Mouse (Mus musculus) midbrain, postnatal 0 days (tissue): ENCODE data around the gene Ufsp1. TPM values are rescaled to one million over a fixed set of nuclear protein-coding genes. Genes with fewer than 3 reads are reported as not detected.

Experiments used
- ATAC-seq: fragments of 200-750 bp; cut with Nextera tagmentation; 2 replicates; pipeline ENCODE4 v1.8.0; 2017; ENCODE audit warnings: moderate number of reproducible peaks, mild to moderate bottlenecking, moderate TSS enrichment, moderate library complexity; ENCODE audit not compliant: low FRiP score
- DNase-seq: peaks from one replicate; pipeline ENCODE4 v3.0.0-alpha.2; 2015; ENCODE audit warnings: low spot score
- H3K27ac ChIP-seq: fragments of 300-500 bp; sonication (generic); 2 replicates; pipeline ENCODE4 v1.5.1; 2014; ENCODE audit warnings: low read depth, mild to moderate bottlenecking, low read length, mixed read lengths
- H3K27me3 ChIP-seq: fragments of 300-500 bp; sonication (generic); 2 replicates; pipeline ENCODE4 v1.6.1; 2014; ENCODE audit warnings: low read length, control low read depth, mixed read lengths; ENCODE audit not compliant: insufficient read depth
- H3K36me3 ChIP-seq: fragments of 300-500 bp; sonication (generic); 2 replicates; pipeline ENCODE4 v1.6.1; 2014; ENCODE audit warnings: low read length, control low read depth, mixed read lengths; ENCODE audit not compliant: insufficient read depth
- H3K4me1 ChIP-seq: fragments of 300-500 bp; sonication (generic); 2 replicates; pipeline ENCODE4 v1.6.1; 2014; ENCODE audit warnings: mild to moderate bottlenecking, control low read depth, antibody characterized with exemption, low read length, mixed read lengths; ENCODE audit not compliant: insufficient read depth
- H3K4me2 ChIP-seq: fragments of 300-500 bp; sonication (generic); 2 replicates; pipeline ENCODE4 v1.6.1; 2014; ENCODE audit warnings: low read depth, mild to moderate bottlenecking, low read length, mixed read lengths; ENCODE audit not compliant: poor library complexity, severe bottlenecking
- H3K4me3 ChIP-seq: fragments of 300-500 bp; sonication (generic); 2 replicates; pipeline ENCODE4 v1.5.1; 2014; ENCODE audit warnings: low read depth, mild to moderate bottlenecking, low read length, moderate library complexity
- H3K9ac ChIP-seq: fragments of 300-500 bp; sonication (generic); replicated peaks from 2 replicates; pipeline ENCODE4 v1.6.1; 2014; ENCODE audit warnings: mild to moderate bottlenecking, low read length, moderate library complexity, mixed read lengths; ENCODE audit not compliant: poor library complexity, severe bottlenecking
- H3K9me3 ChIP-seq: fragments of 300-500 bp; sonication (generic); 2 replicates; pipeline ENCODE4 v1.6.1; 2016; ENCODE audit warnings: low read length, control low read depth
- CTCF ChIP-seq: IDR thresholded peaks from 2 replicates; pipeline ENCODE4 v1.5.1; 2016; ENCODE audit warnings: antibody characterized with exemption, mild to moderate bottlenecking
- WGBS: fragments of 180-500 bp; shearing (Covaris S2); extraction: QIAGEN DNeasy Blood & Tissue Kit; methylation state at CpG from one replicate; pipeline ENCODE4 v1.1.7; 2014; 5-methylcytosine and 5-hydroxymethylcytosine counted together
- polyA plus RNA-seq: library from polyadenylated mRNA; unstranded; fragments of >200 nt; fragmentation: Nextera tagmentation; extraction: Ambion mirVana; gene quantifications from 2 replicates; pipeline ENCODE4 v1.2.1, GENCODE M21; 2015
- total RNA-seq: library from RNA; depleted of rRNA; stranded (reverse); fragments of >200 nt; gene quantifications from 2 replicates; pipeline ENCODE4 v1.2.3, GENCODE M21; 2014; rRNA removed

Gene Ufsp1
- total RNA-seq (24.5 and 29.3 TPM in 2 replicates), polyA plus RNA-seq (35.0 and 41.2 TPM in 2 replicates)

- under 1% methylated on average over 52 of the region's 52 CpGs for WGBS
- Histone ChIP-seq H3K4me3 (peak within 1 kb of the TSS; percentile 42), H3K9ac (peak within 1 kb of the TSS; percentile 84), H3K4me1 (peaks cover 9% of the 10 kb centered on the region), H3K36me3 (peaks cover 35% of the 10 kb centered on the region), H3K4me2 (peak within 1 kb of the TSS; percentile 96), H3K27me3 (0 out of 2 replicates have a peak, but pooled peaks cover 3% of the 10 kb centered on the region), H3K27ac (peak within 1 kb of the TSS; percentile 84), H3K9me3 (no peaks in the 10 kb centered on the region)
- ATAC-seq (peak; percentile 94), DNase-seq (peak; percentile 98)
- TF ChIP-seq CTCF: peak; percentile 47
These were observed at the start of gene Ufsp1 for GRCm38 (mm10) chr5:137293839-137294743. Ufsp1 (plus strand) TSS chr5:137294629.

DNA sequence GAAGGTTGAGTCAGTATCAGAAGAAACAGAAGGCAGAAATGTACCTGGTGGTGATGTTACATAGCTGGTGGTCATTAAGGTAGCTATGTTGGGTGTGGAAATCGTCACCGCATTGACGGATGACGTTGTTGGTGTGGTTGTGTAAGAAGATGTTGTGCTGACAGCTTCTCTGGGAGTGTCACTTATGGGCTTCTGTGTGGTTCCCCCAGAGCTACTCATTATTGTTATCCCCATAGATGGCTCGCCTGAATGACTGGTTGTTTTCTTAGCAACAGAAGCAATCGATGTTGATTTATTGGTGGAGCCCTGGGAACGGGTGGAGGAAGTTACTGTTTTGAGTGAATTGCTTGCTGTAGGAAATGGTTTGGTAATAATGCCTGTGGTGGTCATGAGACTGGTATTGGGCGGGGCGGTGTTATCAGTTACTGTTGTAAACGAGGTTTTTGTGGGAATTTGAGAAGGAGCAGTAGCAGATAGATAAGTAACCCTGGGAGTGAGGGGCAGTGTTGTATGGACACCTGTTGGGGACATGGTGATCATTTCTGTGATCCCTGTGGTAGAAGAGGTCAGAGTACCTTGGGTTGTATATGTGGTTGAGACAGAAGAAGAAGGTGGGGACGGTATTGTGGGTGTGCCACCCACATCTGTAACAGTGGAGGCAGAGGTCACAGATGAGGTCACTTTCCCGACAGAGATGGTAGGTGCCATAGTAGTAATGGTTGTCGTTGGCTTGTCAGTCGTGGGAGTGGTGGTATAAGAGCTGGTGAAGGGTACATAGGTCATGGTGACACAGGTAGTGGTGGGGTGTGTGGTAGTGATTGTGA, 30.3 kb upstream of the Ufsp1 start:
- Histone ChIP-seq H3K4me1 (no peaks in the 10 kb centered on the region), H3K4me3 (no peak overlapping the region), H3K27ac (no peak overlapping the region), H3K36me3 (no peaks in the 10 kb centered on the region), H3K4me2 (no peak overlapping the region), H3K27me3 (no peaks in the 10 kb centered on the region), H3K9ac (no peak overlapping the region), H3K9me3 (no peaks in the 10 kb centered on the region)
- ATAC-seq: no peak
- TF ChIP-seq CTCF: no peak
- 90% methylated on average over 14 of the region's 14 CpGs for WGBS
- DNase-seq: no peak

DNA sequence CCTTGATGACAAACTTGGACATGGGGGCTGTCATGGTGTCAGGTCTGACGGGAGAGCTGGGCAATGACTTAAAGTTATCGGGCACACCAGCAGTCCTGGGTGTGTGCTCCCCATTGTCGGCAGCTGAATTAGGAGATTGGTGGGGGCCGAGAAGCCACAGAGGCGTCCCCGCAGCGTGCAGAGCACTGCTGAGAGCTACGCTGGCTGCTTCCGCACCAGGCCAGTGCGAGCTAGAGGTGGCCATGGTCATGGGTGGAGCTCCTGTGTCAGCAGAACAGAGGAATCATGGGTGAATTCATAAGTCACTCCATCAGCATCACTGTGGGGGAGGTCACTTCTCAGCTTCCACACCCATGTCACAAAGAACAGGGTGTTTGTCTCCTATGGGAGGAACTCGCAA, 29.6 kb upstream of the Ufsp1 start:
- no peaks in the 10 kb centered on the region for H3K4me1 ChIP-seq
- DNase-seq (no peak), ATAC-seq (no peak)
- H3K4me2 ChIP-seq: no peak overlapping the region
- WGBS: 90% methylated on average over 11 of the region's 11 CpGs
- no peaks in the 10 kb centered on the region for H3K36me3 ChIP-seq
- no peak for TF ChIP-seq CTCF
- no peaks in the 10 kb centered on the region for H3K27me3 ChIP-seq
- H3K9me3 ChIP-seq: no peaks in the 10 kb centered on the region
- no peak overlapping the region for H3K4me3 ChIP-seq
- no peak overlapping the region for H3K27ac ChIP-seq
- no peak overlapping the region for H3K9ac ChIP-seq

DNA sequence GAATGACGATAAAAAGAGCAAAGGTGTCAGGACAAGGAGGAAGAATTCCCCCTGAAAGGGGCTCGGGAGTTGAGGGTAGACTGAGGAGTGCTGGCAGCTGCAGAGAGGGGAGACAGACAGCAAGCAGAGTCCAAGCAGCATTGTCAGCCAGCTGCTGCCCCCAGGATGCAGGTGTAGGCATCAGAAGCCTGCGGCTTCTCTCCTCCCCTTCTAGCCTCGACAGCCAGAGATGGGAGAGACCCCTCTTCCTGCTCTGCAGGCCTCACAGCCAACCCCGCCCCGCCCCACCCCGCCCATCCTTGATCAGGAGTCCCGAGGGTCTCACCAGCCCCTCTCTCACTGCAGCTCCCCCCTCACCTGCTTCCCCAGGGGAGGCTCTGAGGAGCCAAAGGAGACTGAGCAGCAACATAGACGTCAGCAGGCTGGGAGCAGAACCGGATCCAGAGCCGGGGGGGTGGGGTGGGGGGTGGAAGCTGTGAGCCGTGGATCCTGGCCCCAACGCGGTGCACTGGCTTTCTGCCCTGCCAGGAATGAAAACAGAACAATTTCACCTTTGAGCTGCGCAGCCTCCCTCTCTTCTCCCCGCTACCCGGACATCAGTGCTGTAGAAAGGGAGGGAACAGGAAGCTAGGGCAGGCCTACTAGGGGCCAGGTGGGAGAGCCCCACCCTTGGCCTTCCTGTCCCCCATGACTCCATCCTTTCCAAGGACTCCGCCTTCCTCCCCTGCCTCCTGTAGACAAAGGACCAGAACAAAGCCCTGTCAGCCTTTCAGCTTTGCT, 26.1 kb upstream of the Ufsp1 start:
- DNase-seq (no peak), ATAC-seq (no peak)
- H3K4me1 ChIP-seq: no peaks in the 10 kb centered on the region
- H3K4me3 ChIP-seq: no peak overlapping the region
- TF ChIP-seq CTCF: no peak
- H3K9ac ChIP-seq: no peak overlapping the region
- WGBS: 28% methylated on average over 16 of the region's 18 CpGs
- no peaks in the 10 kb centered on the region for H3K27me3 ChIP-seq
- no peaks in the 10 kb centered on the region for H3K36me3 ChIP-seq
- H3K4me2 ChIP-seq: no peak overlapping the region
- H3K27ac ChIP-seq: no peak overlapping the region
- H3K9me3 ChIP-seq: no peaks in the 10 kb centered on the region
